Mouse (Mus musculus): ENCODE results near the gene Tprgl. TPM values are rescaled to one million over a fixed set of nuclear protein-coding genes. Genes with fewer than 3 reads are reported as not detected.

The Tprgl gene
- total RNA-seq, 2 experiments from 2014 or later: 83.2 to 86.8 TPM

GRCm38 (mm10) chr4:154159961-154160537 lies 417 bp downstream of the Tprgl start:
- no peak for DNase-seq

- DNase-seq: peak; percentile 54
Observed at GRCm38 (mm10) chr4:154159002-154159401, 1.5 kb downstream of the Tprgl start.

GRCm38 (mm10) chr4:154157970-154158662 lies 2.4 kb downstream of the Tprgl start:
- DNase-seq: no peak

- DNase-seq: no peak
Observed at GRCm38 (mm10) chr4:154156050-154156449, 4.4 kb downstream of the Tprgl start.

- DNase-seq: no peak
Observed at GRCm38 (mm10) chr4:154154104-154154503, 6.4 kb downstream of the Tprgl start.

GRCm38 (mm10) chr4:154146342-154146741 lies 14.1 kb downstream of the Tprgl start:
- DNase-seq: no peak

GRCm38 (mm10) chr4:154144712-154145111 lies 15.8 kb downstream of the Tprgl start:
- DNase-seq: no peak

GRCm38 (mm10) chr4:154142211-154143040 lies 18.0 kb downstream of the Tprgl start, which contains the start of gene Wrap73:
Gene Wrap73 (plus strand): TSS chr4:154142372.
- peak; percentile 88 for DNase-seq

- DNase-seq: no peak
Observed at GRCm38 (mm10) chr4:154141009-154141867, 19.2 kb downstream of the Tprgl start.

GRCm38 (mm10) chr4:154140213-154141008 lies 20.1 kb downstream of the Tprgl start:
- DNase-seq: no peak

- DNase-seq: no peak
Observed at GRCm38 (mm10) chr4:154140182-154140212, 20.5 kb downstream of the Tprgl start, which contains the start of gene Trp73. Gene Trp73 (minus strand): TSS chr4:154140208.

GRCm38 (mm10) chr4:154139671-154140181 lies 20.7 kb downstream of the Tprgl start:
- DNase-seq: no peak

GRCm38 (mm10) chr4:154137139-154137538 lies 23.3 kb downstream of the Tprgl start:
- DNase-seq: no peak

- no peak for DNase-seq
Observed at GRCm38 (mm10) chr4:154134803-154135202, 25.7 kb downstream of the Tprgl start.

- DNase-seq: no peak
Observed at GRCm38 (mm10) chr4:154131894-154132293, 28.6 kb downstream of the Tprgl start.

GRCm38 (mm10) chr4:154129950-154130349 lies 30.5 kb downstream of the Tprgl start:
- DNase-seq: no peak

GRCm38 (mm10) chr4:154127273-154127672 lies 33.2 kb downstream of the Tprgl start:
- DNase-seq: no peak

- DNase-seq: no peak
Observed at GRCm38 (mm10) chr4:154125202-154125601, 35.3 kb downstream of the Tprgl start.

GRCm38 (mm10) chr4:154123553-154123952 lies 36.9 kb downstream of the Tprgl start:
- DNase-seq: no peak

- no peak for DNase-seq
Observed at GRCm38 (mm10) chr4:154122374-154122773, 38.1 kb downstream of the Tprgl start.

GRCm38 (mm10) chr4:154121800-154122199 lies 38.7 kb downstream of the Tprgl start:
- no peak for DNase-seq

- DNase-seq: no peak
Observed at GRCm38 (mm10) chr4:154119208-154119607, 41.3 kb downstream of the Tprgl start.
